Mouse (Mus musculus) liver, embryonic 15.5 days (tissue): ENCODE data around the gene Tubg2. TPM values are rescaled to one million over a fixed set of nuclear protein-coding genes. Genes with fewer than 3 reads are reported as not detected.

ENCODE experiments used
- ATAC-seq: fragments of 200-750 bp; cut with Nextera tagmentation; 2 replicates; pipeline ENCODE4 v1.8.0; 2017; ENCODE audit warnings: moderate number of reproducible peaks, mild to moderate bottlenecking, moderate library complexity; ENCODE audit not compliant: insufficient read depth
- H3K27ac ChIP-seq: fragments of 300-500 bp; sonication (generic); replicated peaks from 2 replicates; pipeline ENCODE4 v1.5.1; 2015; ENCODE audit warnings: mild to moderate bottlenecking, inconsistent platforms
- H3K27me3 ChIP-seq: fragments of 300-500 bp; sonication (generic); 2 replicates; pipeline ENCODE4 v1.6.1; 2015; ENCODE audit warnings: mild to moderate bottlenecking, inconsistent platforms
- H3K36me3 ChIP-seq: fragments of 300-500 bp; sonication (generic); replicated peaks from 2 replicates; pipeline ENCODE4 v1.6.1; 2015; ENCODE audit warnings: moderate library complexity, mild to moderate bottlenecking, inconsistent platforms
- H3K4me1 ChIP-seq: fragments of 300-500 bp; sonication (generic); replicated peaks from 2 replicates; pipeline ENCODE4 v1.6.1; 2015; ENCODE audit warnings: inconsistent platforms
- H3K4me2 ChIP-seq: fragments of 300-500 bp; sonication (generic); 2 replicates; pipeline ENCODE4 v1.6.1; 2015; ENCODE audit warnings: moderate library complexity, mild to moderate bottlenecking, inconsistent platforms
- H3K4me3 ChIP-seq: fragments of 300-500 bp; sonication (generic); replicated peaks from 2 replicates; pipeline ENCODE4 v1.5.1; 2015; ENCODE audit warnings: mild to moderate bottlenecking, inconsistent platforms
- H3K9ac ChIP-seq: fragments of 300-500 bp; sonication (generic); 2 replicates; pipeline ENCODE4 v1.6.1; 2015; ENCODE audit warnings: moderate library complexity, mild to moderate bottlenecking, inconsistent platforms
- H3K9me3 ChIP-seq: fragments of 300-500 bp; sonication (generic); replicated peaks from 2 replicates; pipeline ENCODE4 v1.6.1; 2016; ENCODE audit warnings: inconsistent platforms
- WGBS: fragments of 180-500 bp; shearing (Covaris S2); methylation state at CpG from one replicate; pipeline ENCODE4 v1.1.7; 2015; ENCODE audit warnings: mixed read lengths; ENCODE audit not compliant: insufficient replicate concordance; 5-methylcytosine and 5-hydroxymethylcytosine counted together
- polyA plus RNA-seq: library from polyadenylated mRNA; unstranded; fragments of >200 nt; fragmentation: Nextera tagmentation; extraction: Ambion mirVana; gene quantifications from 2 replicates; pipeline ENCODE4 v1.2.1, GENCODE M21; 2015

Gene Tubg2
- polyA plus RNA-seq, 1 experiment from 2014 or later = 0.05 TPM

DNA sequence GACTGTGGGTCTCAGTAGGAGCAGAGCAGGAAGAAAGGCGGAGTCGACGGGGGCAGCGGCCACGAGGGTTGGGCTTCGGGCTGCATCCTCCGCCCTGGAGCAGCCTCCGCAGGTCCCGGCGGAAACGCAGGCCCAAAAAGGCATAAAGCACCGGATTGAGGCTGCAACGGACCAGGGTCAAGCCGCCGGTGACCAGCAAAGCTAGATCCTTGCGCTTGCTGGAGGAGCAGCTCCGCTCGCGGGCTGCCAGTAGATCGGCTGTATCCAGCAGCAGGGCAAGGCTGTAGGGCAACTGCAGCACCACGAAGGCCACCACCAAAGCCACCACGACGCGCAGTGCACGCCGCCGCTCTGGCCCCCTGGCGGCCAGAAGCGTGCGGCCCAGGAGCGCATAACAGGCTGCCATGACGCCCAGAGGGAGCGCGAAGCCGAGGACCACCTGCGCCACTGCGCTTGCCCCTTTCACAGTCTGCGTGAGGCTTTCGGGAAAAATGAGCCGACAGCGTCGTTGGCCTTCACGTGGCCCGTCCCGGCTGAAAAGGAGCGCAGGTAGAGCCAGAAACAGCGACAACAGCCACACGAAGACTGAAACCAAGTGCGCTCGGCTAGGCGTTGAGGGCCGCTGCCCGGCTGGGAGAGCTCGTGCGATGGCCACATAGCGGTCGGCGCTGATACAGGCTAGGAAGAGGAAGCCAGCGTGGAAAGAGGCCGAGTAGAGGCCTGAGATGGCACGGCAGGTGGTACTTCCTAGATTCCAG, 18.1 kb downstream of the Tubg2 start:
- Histone ChIP-seq H3K27me3 (peaks cover 100% of the 10 kb centered on the region), H3K36me3 (no peaks in the 10 kb centered on the region), H3K4me2 (peak overlapping the region; percentile 66), H3K9me3 (no peaks in the 10 kb centered on the region), H3K9ac (no peak overlapping the region), H3K27ac (peak overlapping the region; percentile 19; the same call in 1 of the 2 replicates), H3K4me3 (peak overlapping the region; percentile 37), H3K4me1 (peaks cover 73% of the 10 kb centered on the region)
- peak; percentile 51 for ATAC-seq
- WGBS = 1% methylated on average over 61 of the region's 61 CpGs

DNA sequence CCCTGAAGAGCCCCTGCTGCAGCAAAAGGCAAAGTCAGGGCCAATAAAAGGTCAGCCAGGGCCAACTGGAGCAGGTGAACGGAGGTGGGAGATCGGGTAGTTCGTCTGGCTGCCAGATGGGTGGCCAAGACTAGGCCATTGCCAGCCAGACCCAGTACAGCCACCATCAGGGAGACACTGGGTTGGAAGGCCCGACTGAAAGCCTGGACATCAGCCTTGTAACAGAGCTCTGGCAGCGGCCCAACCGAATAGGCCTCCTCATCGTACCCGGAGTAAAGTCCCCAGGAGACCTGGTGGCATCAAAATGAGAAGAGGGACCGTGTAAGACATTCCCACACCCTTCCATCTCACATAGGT, 18.7 kb downstream of the Tubg2 start:
- WGBS = 27% methylated on average over 9 of the region's 9 CpGs
- Histone ChIP-seq H3K9ac (no peak overlapping the region), H3K27me3 (peaks cover 100% of the 10 kb centered on the region), H3K4me1 (peaks cover 68% of the 10 kb centered on the region), H3K36me3 (no peaks in the 10 kb centered on the region), H3K9me3 (no peaks in the 10 kb centered on the region), H3K4me2 (peak overlapping the region; percentile 66), H3K4me3 (peak overlapping the region; percentile 37), H3K27ac (no peak overlapping the region)
- ATAC-seq = no peak

DNA sequence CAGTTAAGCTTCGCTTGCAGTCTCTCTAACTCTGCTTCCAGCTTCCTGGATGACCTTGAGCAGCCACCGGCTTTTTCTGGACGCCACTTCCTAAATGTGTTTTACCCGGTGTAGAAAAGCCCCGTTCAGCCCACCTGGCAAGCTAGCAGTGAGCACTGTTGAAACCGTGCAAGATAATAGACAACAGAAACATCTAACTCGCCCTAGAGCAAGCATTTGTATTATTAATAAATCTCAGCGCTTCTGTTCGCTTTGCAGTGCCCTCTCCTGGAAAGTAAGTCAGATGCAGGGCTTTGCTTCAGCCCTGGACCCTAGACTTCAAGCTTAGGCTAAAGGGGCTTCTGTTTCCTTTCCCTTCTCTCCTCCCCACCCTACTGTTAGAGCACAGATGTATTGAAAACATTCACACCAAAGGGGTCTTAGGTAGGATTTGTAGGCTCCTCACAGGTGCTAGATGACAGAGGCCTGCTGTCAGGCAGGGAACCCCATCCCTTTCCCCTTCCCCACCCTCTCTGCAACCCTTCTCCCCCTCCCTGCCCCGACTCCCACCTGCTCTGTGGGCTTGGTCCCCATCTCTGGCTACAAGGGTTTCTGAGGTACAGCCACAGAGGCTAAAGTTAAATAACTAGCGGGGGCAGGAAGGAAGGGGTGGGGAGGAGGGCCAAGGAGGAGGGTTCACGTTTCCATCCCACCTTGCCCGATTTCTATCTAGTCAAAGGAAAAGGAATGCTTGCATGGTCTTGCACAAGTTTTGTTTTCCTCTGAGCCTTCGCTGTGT, 19.3 kb downstream of the Tubg2 start, which contains the start of gene Ccr10:
Gene Ccr10, minus strand, starts transcription at position 593 of the 778 bp plus-strand sequence.
- 21% methylated on average over 14 of the region's 14 CpGs for WGBS
- Histone ChIP-seq H3K27me3 (peaks cover 98% of the 10 kb centered on the region), H3K4me3 (peak within 1 kb of the TSS; percentile 37), H3K27ac (no peak within 1 kb of the TSS), H3K9me3 (no peaks in the 10 kb centered on the region), H3K4me1 (peaks cover 62% of the 10 kb centered on the region), H3K4me2 (peak within 1 kb of the TSS; percentile 66), H3K36me3 (no peaks in the 10 kb centered on the region), H3K9ac (no peak within 1 kb of the TSS)
- no peak for ATAC-seq

DNA sequence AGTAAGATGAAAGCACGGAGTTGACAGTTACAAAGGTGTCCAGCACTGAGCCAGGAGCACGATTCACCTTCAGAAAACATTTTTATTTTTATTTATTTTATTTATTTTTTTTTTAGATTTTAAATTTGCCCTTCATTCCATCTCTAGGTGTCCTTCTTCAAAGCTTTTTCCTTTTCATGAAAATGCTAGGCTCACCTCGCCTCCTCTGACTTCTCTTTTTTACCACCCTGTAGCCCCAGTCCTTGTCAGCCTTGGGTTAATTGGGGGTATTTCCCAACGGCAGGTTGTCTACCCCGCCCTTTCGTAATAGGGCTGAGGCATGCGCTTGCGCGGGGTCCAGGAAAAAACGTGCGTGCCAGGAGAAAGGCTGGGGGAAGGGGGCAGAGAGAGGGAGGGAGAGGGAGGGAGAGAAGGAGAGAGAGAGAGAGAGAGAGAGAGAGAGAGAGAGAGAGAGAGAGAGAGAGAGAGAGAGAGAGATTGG, 20.0 kb downstream of the Tubg2 start:
- peaks cover 98% of the 10 kb centered on the region for H3K27me3 ChIP-seq
- 6% methylated on average over 11 of the region's 11 CpGs for WGBS
- H3K27ac ChIP-seq = no peak overlapping the region
- H3K9ac ChIP-seq = no peak overlapping the region
- H3K36me3 ChIP-seq = no peaks in the 10 kb centered on the region
- peak overlapping the region; percentile 39; the same call in 1 of the 2 replicates for H3K4me2 ChIP-seq
- no peaks in the 10 kb centered on the region for H3K9me3 ChIP-seq
- no peak overlapping the region for H3K4me3 ChIP-seq
- peaks cover 55% of the 10 kb centered on the region for H3K4me1 ChIP-seq
- no peak for ATAC-seq

DNA sequence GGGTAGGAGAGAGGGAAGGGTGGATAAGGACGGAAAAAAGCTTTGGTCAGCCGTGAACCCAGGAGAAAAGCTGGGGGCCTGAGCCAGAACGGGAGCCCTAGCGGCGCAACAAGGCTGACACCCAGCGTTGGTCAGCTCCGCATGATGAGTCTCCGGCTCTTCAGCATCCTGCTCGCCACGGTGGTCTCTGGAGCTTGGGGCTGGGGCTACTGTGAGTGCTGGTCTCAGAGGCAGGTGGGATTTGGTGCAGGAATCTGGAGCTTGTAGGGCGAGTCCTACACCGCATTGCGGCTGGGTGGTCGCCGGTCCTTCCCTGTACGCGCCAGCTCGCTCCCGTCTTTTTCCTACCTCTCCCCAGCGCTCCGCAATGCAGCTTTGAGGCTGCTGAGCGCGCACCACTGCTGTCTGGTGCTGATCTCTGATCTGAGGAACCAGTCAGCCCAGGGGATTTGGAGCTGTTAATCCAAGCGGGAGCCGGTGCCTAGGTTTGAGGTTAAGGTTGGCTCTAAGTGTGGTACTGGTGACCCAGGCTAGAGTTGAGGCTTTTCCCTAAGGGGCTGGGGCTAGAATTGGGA, 20.5 kb downstream of the Tubg2 start:
- no peak overlapping the region for H3K9ac ChIP-seq
- H3K36me3 ChIP-seq = no peaks in the 10 kb centered on the region
- WGBS = 3% methylated on average over 25 of the region's 25 CpGs
- H3K27me3 ChIP-seq = peaks cover 96% of the 10 kb centered on the region
- ATAC-seq = no peak
- H3K27ac ChIP-seq = no peak overlapping the region
- H3K9me3 ChIP-seq = no peaks in the 10 kb centered on the region
- H3K4me3 ChIP-seq = no peak overlapping the region
- H3K4me2 ChIP-seq = peak overlapping the region; percentile 39; the same call in 1 of the 2 replicates
- H3K4me1 ChIP-seq = peaks cover 50% of the 10 kb centered on the region

DNA sequence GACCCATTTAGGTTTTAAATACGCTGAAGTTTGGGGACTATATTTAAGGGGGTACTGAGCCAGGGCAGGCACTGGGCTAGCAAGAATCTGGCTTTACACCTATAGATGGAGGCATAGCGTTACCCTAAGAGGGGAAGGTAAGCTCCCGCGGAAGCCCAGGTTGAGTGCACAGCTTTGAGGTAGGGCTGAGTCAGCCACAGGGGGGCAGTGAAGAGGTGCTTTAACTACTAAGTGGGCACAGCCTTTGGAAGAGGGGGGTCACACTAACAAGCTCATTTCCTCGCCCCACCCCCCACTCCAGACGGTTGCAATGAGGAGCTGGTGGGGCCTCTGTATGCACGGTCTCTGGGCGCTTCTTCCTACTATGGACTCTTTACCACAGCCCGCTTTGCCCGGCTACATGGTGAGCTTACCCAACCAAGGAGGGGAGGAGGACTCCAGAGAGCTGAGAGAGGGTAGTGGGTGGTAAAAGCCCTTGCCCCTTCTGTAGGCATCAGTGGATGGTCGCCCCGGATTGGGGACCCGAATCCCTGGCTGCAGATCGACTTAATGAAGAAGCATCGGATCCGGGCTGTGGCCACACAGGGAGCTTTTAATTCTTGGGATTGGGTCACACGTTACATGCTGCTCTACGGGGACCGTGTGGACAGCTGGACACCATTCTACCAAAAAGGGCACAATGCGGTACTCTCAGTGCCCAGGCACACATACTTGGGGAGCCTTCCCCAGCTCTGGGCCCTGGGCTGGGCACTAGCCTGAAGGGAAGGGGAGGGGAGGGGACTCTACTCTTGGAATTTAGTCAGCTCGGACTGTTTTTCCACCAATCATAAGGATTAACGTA, 21.4 kb downstream of the Tubg2 start:
- H3K27me3 ChIP-seq = peaks cover 96% of the 10 kb centered on the region

DNA sequence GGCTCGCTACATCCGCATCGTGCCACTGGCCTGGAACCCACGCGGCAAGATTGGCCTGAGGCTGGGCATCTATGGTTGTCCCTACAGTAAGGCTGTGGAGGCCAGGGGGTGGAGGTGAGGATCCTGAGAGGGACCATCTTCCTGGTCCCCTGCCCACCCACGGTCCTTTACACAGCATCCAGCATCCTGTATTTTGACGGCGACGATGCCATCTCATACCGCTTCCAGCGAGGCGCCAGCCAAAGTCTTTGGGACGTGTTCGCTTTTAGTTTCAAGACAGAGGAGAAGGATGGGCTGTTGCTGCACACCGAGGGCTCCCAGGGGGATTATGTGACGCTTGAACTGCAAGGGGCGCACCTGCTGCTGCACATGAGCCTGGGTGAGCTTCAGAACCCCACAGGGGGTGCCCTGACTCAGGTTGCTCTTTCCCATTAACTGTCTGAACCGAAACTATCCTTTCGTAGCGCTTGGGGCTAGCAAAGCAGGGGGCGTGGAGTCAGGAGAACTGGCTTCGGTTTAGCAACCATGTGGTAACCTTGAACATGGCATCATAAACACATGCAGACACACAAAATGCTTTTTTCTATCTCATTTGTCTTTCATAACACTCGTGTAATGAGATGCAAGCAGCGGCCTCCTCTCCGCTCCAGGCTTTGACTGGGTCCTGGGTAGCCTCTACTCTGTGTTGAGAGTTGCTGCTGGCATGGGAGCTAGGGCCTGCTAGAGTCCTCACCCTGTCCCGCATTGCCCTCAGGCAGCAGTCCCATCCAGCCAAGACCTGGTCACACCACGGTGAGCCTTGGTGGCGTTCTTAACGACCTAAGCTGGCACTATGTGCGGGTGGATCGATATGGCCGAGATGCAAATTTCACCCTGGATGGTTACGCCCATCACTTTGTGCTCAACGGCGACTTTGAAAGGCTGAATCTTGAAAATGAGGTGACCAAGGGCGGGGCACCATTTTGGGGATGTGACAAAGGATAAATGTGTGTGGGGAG, 22.7 kb downstream of the Tubg2 start:
- H3K9ac ChIP-seq = no peak overlapping the region
- peaks cover 96% of the 10 kb centered on the region for H3K27me3 ChIP-seq

More for the DNA sequence above, 21.4 kb downstream of the Tubg2 start:
- 27% methylated on average over 22 of the region's 22 CpGs for WGBS
- Histone ChIP-seq H3K4me3 (no peak overlapping the region), H3K4me1 (peaks cover 42% of the 10 kb centered on the region), H3K4me2 (no peak overlapping the region), H3K9ac (no peak overlapping the region), H3K27ac (no peak overlapping the region), H3K36me3 (no peaks in the 10 kb centered on the region), H3K9me3 (no peaks in the 10 kb centered on the region)
- no peak for ATAC-seq

DNA sequence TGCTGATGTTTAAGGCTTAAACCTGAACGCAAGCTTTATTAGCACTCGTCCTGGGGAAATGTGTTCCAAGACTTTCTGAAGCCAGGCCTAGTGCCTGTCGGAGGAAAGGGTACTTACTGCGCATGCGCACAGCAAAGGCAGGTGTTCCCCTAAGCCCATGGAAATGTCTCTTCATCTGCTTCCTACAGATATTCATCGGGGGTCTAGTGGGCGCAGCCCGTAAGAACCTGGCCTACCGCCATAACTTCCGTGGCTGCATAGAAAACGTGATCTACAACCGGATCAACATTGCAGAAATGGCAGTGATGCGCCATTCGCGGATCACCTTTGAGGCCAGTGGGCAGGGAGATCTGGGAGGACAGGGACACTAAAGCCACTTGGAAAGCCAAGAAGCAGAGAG, 23.6 kb downstream of the Tubg2 start:
- H3K9ac ChIP-seq = no peak overlapping the region
- no peak overlapping the region for H3K27ac ChIP-seq
- peaks cover 93% of the 10 kb centered on the region for H3K27me3 ChIP-seq
- no peak overlapping the region for H3K4me3 ChIP-seq
- no peaks in the 10 kb centered on the region for H3K36me3 ChIP-seq
- H3K4me1 ChIP-seq = peaks cover 23% of the 10 kb centered on the region
- 75% methylated on average over 15 of the region's 15 CpGs for WGBS
- no peak for ATAC-seq
- no peaks in the 10 kb centered on the region for H3K9me3 ChIP-seq
- H3K4me2 ChIP-seq = no peak overlapping the region

More for the DNA sequence above, 22.7 kb downstream of the Tubg2 start:
- peaks cover 33% of the 10 kb centered on the region for H3K4me1 ChIP-seq
- no peak for ATAC-seq
- 49% methylated on average over 36 of the region's 36 CpGs for WGBS
- H3K4me2 ChIP-seq = no peak overlapping the region
- no peaks in the 10 kb centered on the region for H3K9me3 ChIP-seq
- H3K36me3 ChIP-seq = no peaks in the 10 kb centered on the region
- H3K27ac ChIP-seq = no peak overlapping the region
- H3K4me3 ChIP-seq = no peak overlapping the region

DNA sequence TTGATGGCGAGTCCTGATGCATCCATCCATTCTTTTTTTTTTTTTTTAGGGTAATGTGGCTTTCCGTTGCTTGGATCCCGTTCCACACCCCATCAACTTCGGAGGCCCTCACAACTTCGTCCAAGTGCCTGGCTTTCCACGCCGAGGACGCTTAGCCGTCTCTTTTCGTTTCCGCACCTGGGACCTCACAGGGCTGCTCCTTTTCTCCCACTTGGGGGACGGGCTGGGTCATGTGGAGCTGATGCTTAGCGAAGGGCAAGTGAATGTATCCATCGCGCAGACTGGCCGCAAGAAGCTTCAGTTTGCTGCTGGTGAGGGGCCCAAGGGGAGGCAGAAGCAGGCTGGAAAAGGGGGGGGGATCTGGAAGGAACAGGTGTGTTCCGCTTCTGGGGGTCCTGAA, 24.6 kb downstream of the Tubg2 start:
- Histone ChIP-seq H3K4me3 (no peak overlapping the region), H3K9me3 (no peaks in the 10 kb centered on the region), H3K36me3 (no peaks in the 10 kb centered on the region), H3K27ac (no peak overlapping the region), H3K4me1 (peaks cover 14% of the 10 kb centered on the region), H3K9ac (no peak overlapping the region), H3K27me3 (peaks cover 90% of the 10 kb centered on the region), H3K4me2 (no peak overlapping the region)
- 67% methylated on average over 17 of the region's 17 CpGs for WGBS
- ATAC-seq = no peak
